Mouse (Mus musculus): ENCODE data around the gene P3h1. TPM values are rescaled to one million over a fixed set of nuclear protein-coding genes. Genes with fewer than 3 reads are reported as not detected.

The P3h1 gene
- polyA plus RNA-seq, 1 experiment: 190 TPM

GRCm38 (mm10) chr4:119292771-119293573 is 60.3 kb downstream of the P3h1 start:
- Histone ChIP-seq H3K4me3 (ENCODE audit: insufficient read depth, low read length) (peak overlapping the region; percentile 96), H3K27ac (ENCODE audit: insufficient read depth, low read length) (peak overlapping the region; percentile 30), H3K4me1 (ENCODE audit: control insufficient read depth, insufficient read depth, low read length) (peaks cover 4% of the 10 kb centered on the region; the same call in 1 of the 2 replicates)
- TF ChIP-seq POLR2A (IDR thresholded peaks at IDR 0.05; ENCODE audit: low read depth, low read length) (no peak), CTCF (IDR thresholded peaks at IDR 0.05; ENCODE audit: borderline replicate concordance, insufficient read depth, low read length) (no peak)

GRCm38 (mm10) chr4:119293574-119294258 is 61.0 kb downstream of the P3h1 start:
- Histone ChIP-seq H3K27ac (ENCODE audit: insufficient read depth, low read length) (peak overlapping the region; percentile 30), H3K4me3 (ENCODE audit: insufficient read depth, low read length) (peak overlapping the region; percentile 96), H3K4me1 (ENCODE audit: control insufficient read depth, insufficient read depth, low read length) (peaks cover 3% of the 10 kb centered on the region; the same call in 1 of the 2 replicates)
- no peak for TF ChIP-seq CTCF (IDR thresholded peaks at IDR 0.05; ENCODE audit: borderline replicate concordance, insufficient read depth, low read length)
- no peak for TF ChIP-seq POLR2A (IDR thresholded peaks at IDR 0.05; ENCODE audit: low read depth, low read length)

- Histone ChIP-seq H3K4me3 (ENCODE audit: insufficient read depth, low read length) (peak within 1 kb of the TSS; percentile 96), H3K27ac (ENCODE audit: insufficient read depth, low read length) (peak within 1 kb of the TSS; percentile 90), H3K4me1 (ENCODE audit: control insufficient read depth, insufficient read depth, low read length) (peaks cover 3% of the 10 kb centered on the region; the same call in 1 of the 2 replicates)
- TF ChIP-seq CTCF (IDR thresholded peaks at IDR 0.05; ENCODE audit: borderline replicate concordance, insufficient read depth, low read length) (no peak), POLR2A (IDR thresholded peaks at IDR 0.05; ENCODE audit: low read depth, low read length) (peak; percentile 71)
Observed at GRCm38 (mm10) chr4:119294415-119295133, 61.9 kb downstream of the P3h1 start, which contains the start of gene Ybx1. Gene Ybx1, minus strand, starts transcription at chr4:119294604.

- peak overlapping the region; percentile 71 for H3K4me3 ChIP-seq (ENCODE audit: insufficient read depth, low read length)
- TF ChIP-seq CTCF (IDR thresholded peaks at IDR 0.05; ENCODE audit: borderline replicate concordance, insufficient read depth, low read length) (no peak), POLR2A (IDR thresholded peaks at IDR 0.05; ENCODE audit: low read depth, low read length) (no peak)
- peak overlapping the region; percentile 90 for H3K27ac ChIP-seq (ENCODE audit: insufficient read depth, low read length)
- H3K4me1 ChIP-seq (ENCODE audit: control insufficient read depth, insufficient read depth, low read length): peaks cover 3% of the 10 kb centered on the region; the same call in 1 of the 2 replicates
Observed at GRCm38 (mm10) chr4:119295134-119295453, 62.4 kb downstream of the P3h1 start.

GRCm38 (mm10) chr4:119297361-119297760 is 64.6 kb downstream of the P3h1 start:
- TF ChIP-seq POLR2A (IDR thresholded peaks at IDR 0.05; ENCODE audit: low read depth, low read length) (no peak), CTCF (IDR thresholded peaks at IDR 0.05; ENCODE audit: borderline replicate concordance, insufficient read depth, low read length) (no peak)
- H3K4me3 ChIP-seq (ENCODE audit: insufficient read depth, low read length): no peak overlapping the region
- no peak overlapping the region for H3K27ac ChIP-seq (ENCODE audit: insufficient read depth, low read length)
- peaks cover 3% of the 10 kb centered on the region; the same call in 1 of the 2 replicates for H3K4me1 ChIP-seq (ENCODE audit: control insufficient read depth, insufficient read depth, low read length)

Other genes with a start within 250 kb of the P3h1 start
- gene Slc2a1, start 124.2 kb upstream of the P3h1 start, polyA plus RNA-seq (2011; ENCODE audit: insufficient read length, low read depth, missing spikeins): 92.4 and 124 TPM in 2 replicates
- gene Zfp691, start 58.7 kb upstream of the P3h1 start, polyA plus RNA-seq (2011; ENCODE audit: insufficient read length, low read depth, missing spikeins): 4.9 and 9.0 TPM in 2 replicates
- 0.33 TPM in 1 of 2 replicates, not detected in the other for gene Ermap, start 42.9 kb upstream of the P3h1 start, polyA plus RNA-seq (2011; ENCODE audit: insufficient read length, low read depth, missing spikeins)
- gene Svbp, start 37.6 kb upstream of the P3h1 start, polyA plus RNA-seq (2011; ENCODE audit: insufficient read length, low read depth, missing spikeins): 42.2 and 57.6 TPM in 2 replicates
- not detected in 2 replicates for gene Tmem269, start 14.7 kb upstream of the P3h1 start, polyA plus RNA-seq (2011; ENCODE audit: insufficient read length, low read depth, missing spikeins)
- 17.1 and 17.8 TPM in 2 replicates for gene AU022252, start 203 bp upstream of the P3h1 start, polyA plus RNA-seq (2011; ENCODE audit: insufficient read length, low read depth, missing spikeins)
- 0.20 and 0.21 TPM in 2 replicates for gene Cldn19, start 22.5 kb downstream of the P3h1 start, polyA plus RNA-seq (2011; ENCODE audit: insufficient read length, low read depth, missing spikeins)
- 867 and 936 TPM in 2 replicates for gene Ybx1, start 61.7 kb downstream of the P3h1 start, polyA plus RNA-seq (2011; ENCODE audit: insufficient read length, low read depth, missing spikeins)
- 46.0 and 48.4 TPM in 2 replicates for gene Ppih, start 87.6 kb downstream of the P3h1 start, polyA plus RNA-seq (2011; ENCODE audit: insufficient read length, low read depth, missing spikeins)
- 1.3 and 2.0 TPM in 2 replicates for gene Ccdc30, start 182.6 kb downstream of the P3h1 start, polyA plus RNA-seq (2011; ENCODE audit: insufficient read length, low read depth, missing spikeins)
- 8.9 and 10.5 TPM in 2 replicates for gene Ppcs, start 189.5 kb downstream of the P3h1 start, polyA plus RNA-seq (2011; ENCODE audit: insufficient read length, low read depth, missing spikeins)
- gene Zmynd12, start 189.9 kb downstream of the P3h1 start, polyA plus RNA-seq (2011; ENCODE audit: insufficient read length, low read depth, missing spikeins): not detected in 2 replicates